Mouse (Mus musculus) embryonic facial prominence, embryonic 11.5 days (tissue): ENCODE measurements at regions not wholly inside any gene's neighbourhood (a gene's known extent, or its start where the extent isn't known, plus 50 kb on each side); places are given as distances from the start of the nearest gene placed in this dataset.

Source experiments
- ATAC-seq: fragments of 200-750 bp; cut with Nextera tagmentation; replicated peaks from 2 replicates; pipeline ENCODE4 v1.8.0; 2017; ENCODE audit warnings: low read depth; ENCODE audit not compliant: insufficient number of reproducible peaks, low FRiP score, low TSS enrichment
- DNase-seq: peaks from one replicate; pipeline ENCODE4 v3.0.0-alpha.2; 2015; ENCODE audit warnings: low spot score
- H3K27ac ChIP-seq: fragments of 300-500 bp; sonication (generic); replicated peaks from 2 replicates; pipeline ENCODE4 v1.5.1; 2014; ENCODE audit warnings: mild to moderate bottlenecking, low read depth, low read length, control low read depth
- H3K27me3 ChIP-seq: fragments of 300-500 bp; sonication (generic); 2 replicates; pipeline ENCODE4 v1.6.1; 2014; ENCODE audit warnings: mild to moderate bottlenecking, low read length, moderate library complexity, mixed read lengths; ENCODE audit not compliant: control insufficient read depth, insufficient read depth
- H3K36me3 ChIP-seq: fragments of 300-500 bp; sonication (generic); replicated peaks from 2 replicates; pipeline ENCODE4 v1.6.1; 2014; ENCODE audit warnings: low read depth, mild to moderate bottlenecking, low read length, moderate library complexity, mixed read lengths; ENCODE audit not compliant: control insufficient read depth, insufficient read depth
- H3K4me1 ChIP-seq: fragments of 300-500 bp; sonication (generic); 2 replicates; pipeline ENCODE4 v1.6.1; 2014; ENCODE audit warnings: low read length, mixed read lengths; ENCODE audit not compliant: control insufficient read depth, insufficient read depth
- H3K4me2 ChIP-seq: fragments of 300-500 bp; sonication (generic); 2 replicates; pipeline ENCODE4 v1.6.1; 2014; ENCODE audit warnings: low read depth, mild to moderate bottlenecking, control low read depth, low read length, moderate library complexity
- H3K4me3 ChIP-seq: fragments of 300-500 bp; sonication (generic); 2 replicates; pipeline ENCODE4 v1.5.1; 2014; ENCODE audit warnings: low read depth, low read length, control low read depth
- H3K9ac ChIP-seq: fragments of 300-500 bp; sonication (generic); replicated peaks from 2 replicates; pipeline ENCODE4 v1.6.1; 2014; ENCODE audit warnings: mild to moderate bottlenecking, control low read depth, low read length
- H3K9me3 ChIP-seq: fragments of 300-500 bp; sonication (generic); replicated peaks from 2 replicates; pipeline ENCODE4 v1.6.1; 2016; ENCODE audit warnings: mild to moderate bottlenecking, low read length, inconsistent platforms, mixed read lengths; ENCODE audit not compliant: control insufficient read depth
- WGBS: fragments of 180-500 bp; shearing (Covaris S2); extraction: QIAGEN DNeasy Blood & Tissue Kit; methylation state at CpG from one replicate; pipeline ENCODE4 v1.1.7; 2014; 5-methylcytosine and 5-hydroxymethylcytosine counted together

GRCm38 (mm10) chr10:15392027-15392816 is 674.2 kb upstream of the Gje1 start:
- no peak for DNase-seq
- no peak overlapping the region for H3K4me2 ChIP-seq
- ATAC-seq: no peak
- no peaks in the 10 kb centered on the region for H3K36me3 ChIP-seq
- H3K4me3 ChIP-seq: no peak overlapping the region
- 68% methylated on average over 5 of the region's 5 CpGs for WGBS
- no peaks in the 10 kb centered on the region for H3K27me3 ChIP-seq
- H3K4me1 ChIP-seq: no peaks in the 10 kb centered on the region
- no peak overlapping the region for H3K27ac ChIP-seq
- H3K9ac ChIP-seq: no peak overlapping the region
- H3K9me3 ChIP-seq: no peaks in the 10 kb centered on the region

- 84% methylated on average over 3 of the region's 3 CpGs for WGBS
- H3K9me3 ChIP-seq: no peaks in the 10 kb centered on the region
- ATAC-seq: no peak
Observed at GRCm38 (mm10) chr10:15373571-15373970, 655.6 kb upstream of the Gje1 start.

More at GRCm38 (mm10) chr10:15373571-15373970, 655.6 kb upstream of the Gje1 start:
- Histone ChIP-seq H3K27ac (no peak overlapping the region), H3K4me3 (no peak overlapping the region), H3K9ac (no peak overlapping the region), H3K36me3 (no peaks in the 10 kb centered on the region), H3K4me2 (no peak overlapping the region), H3K27me3 (no peaks in the 10 kb centered on the region), H3K4me1 (no peaks in the 10 kb centered on the region)
- no peak for DNase-seq
